ENCODE assay signal across 22 mouse cellular contexts in the genomic region with DNA sequence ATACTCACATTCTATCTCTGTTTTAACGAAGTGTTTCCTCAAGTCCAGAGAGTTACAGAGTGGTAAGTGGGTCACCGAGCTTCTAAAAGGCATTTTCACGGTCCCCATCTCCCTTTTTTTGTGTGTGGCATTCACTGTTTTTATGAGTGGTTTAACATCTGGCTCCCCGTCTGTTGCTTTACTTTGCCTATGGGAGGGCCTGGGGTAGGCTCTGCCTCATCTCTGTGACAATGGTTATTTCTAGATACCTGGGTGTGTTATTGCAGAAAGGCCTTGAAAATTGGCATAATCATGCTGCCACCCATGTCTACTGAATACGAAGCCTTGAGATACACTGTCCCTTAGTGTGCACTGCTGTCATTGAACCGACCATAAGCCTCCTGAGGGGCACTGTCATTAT.
"Had no signal": no experiment of that assay in that cellular context is flagged by ENCODE, and none has a peak within 500 bp of the region (broad histone marks: within the 10 kb centered on the region; RNA-seq: fewer than 3 reads in every experiment).

No protein-coding gene starts in this region.

- DNase-seq: gastrocnemius, adult 2 months; gastrocnemius, postnatal 10 days; gastrocnemius, postnatal 25 days; heart, adult 18-20 months; heart, postnatal 10 days; heart, postnatal 4 days; kidney, adult 18-20 months; kidney, adult 8-10 months; kidney, postnatal 10 days; kidney, postnatal 25 days; kidney, postnatal 4 days; liver; liver, embryonic 13.5 days had no signal

- H3K27ac ChIP-seq: gastrocnemius, adult 2 months; heart, embryonic 10.5 days; hindbrain, embryonic 10.5 days; hindbrain, embryonic 12.5 days; hindbrain, embryonic 14.5 days; intestine, embryonic 15.5 days; left cerebral cortex, adult 2 months; limb, embryonic 10.5 days; limb, embryonic 12.5 days; liver, embryonic 13.5 days had no signal

- H3K4me3 ChIP-seq: gastrocnemius, adult 2 months; heart, embryonic 10.5 days; heart, embryonic 12.5 days; hindbrain, embryonic 10.5 days; hindbrain, embryonic 12.5 days; intestine, embryonic 15.5 days; left cerebral cortex, adult 2 months; limb, embryonic 10.5 days; limb, embryonic 12.5 days; liver, embryonic 13.5 days had no signal
